Mouse (Mus musculus) myocyte (in vitro differentiated cells): ENCODE measurements around the gene Polr3c.

Experiments
- CEBPB ChIP-seq: IDR thresholded peaks from 2 replicates; pipeline ENCODE4 v1.6.1; 2011; ENCODE audit warnings: mild to moderate bottlenecking, moderate library complexity; ENCODE audit not compliant: poor library complexity, insufficient read depth, severe bottlenecking
- E2F4 ChIP-seq: IDR thresholded peaks from one replicate; pipeline ENCODE4 v1.6.1; 2011; ENCODE audit warnings: mild to moderate bottlenecking, control low read depth, moderate library complexity; ENCODE audit not compliant: insufficient read depth
- MAX ChIP-seq: IDR thresholded peaks from one replicate; pipeline ENCODE4 v1.6.1; 2011; ENCODE audit warnings: low read depth, mild to moderate bottlenecking, control low read depth
- MYOD1 ChIP-seq, 3 experiments: IDR thresholded peaks; one replicate each; pipeline ENCODE4 v1.6.1; 2011; ENCODE audit warnings: control low read depth in 2 of 3, low read depth in 2 of 3, mild to moderate bottlenecking in 2 of 3, moderate library complexity in 1 of 3; ENCODE audit not compliant: insufficient read length in 2 of 3, control insufficient read depth in 1 of 3
- MYOG ChIP-seq, 3 experiments: IDR thresholded peaks; one replicate each; pipeline ENCODE4 v1.6.1; 2011; ENCODE audit warnings: control low read depth in 2 of 3, low read depth in 2 of 3, mild to moderate bottlenecking in 2 of 3; ENCODE audit not compliant: insufficient read length in 2 of 3, control insufficient read depth in 1 of 3, insufficient read depth in 1 of 3
- POLR2A ChIP-seq: IDR thresholded peaks from one replicate; pipeline ENCODE4 v1.6.1; 2011; ENCODE audit warnings: low read depth, mild to moderate bottlenecking, control low read depth, moderate library complexity; ENCODE audit not compliant: insufficient read length
- POLR2AphosphoS2 ChIP-seq: IDR thresholded peaks from one replicate; pipeline ENCODE4 v1.6.1; 2011; ENCODE audit warnings: low read depth, control low read depth; ENCODE audit not compliant: insufficient read length
- REST ChIP-seq: IDR thresholded peaks from one replicate; pipeline ENCODE4 v1.6.1; 2011; ENCODE audit warnings: mild to moderate bottlenecking, control low read depth, moderate library complexity; ENCODE audit not compliant: insufficient read depth, insufficient read length
- TCF3 ChIP-seq: IDR thresholded peaks from one replicate; pipeline ENCODE4 v1.6.1; 2011; ENCODE audit warnings: low read depth, control low read depth; ENCODE audit not compliant: insufficient read length
- USF1 ChIP-seq: IDR thresholded peaks from one replicate; pipeline ENCODE4 v1.6.1; 2011; ENCODE audit warnings: low read depth, mild to moderate bottlenecking, control low read depth, moderate library complexity

- TF ChIP-seq MAX (no peak), POLR2A (no peak), TCF3 (no peak), POLR2AphosphoS2 (no peak), MYOG (IDR thresholded peaks at IDR 0.05; ENCODE audit: control insufficient read depth in 1 of 3, insufficient read depth in 1 of 3, insufficient read length in 2 of 3, low read depth in 2 of 3) (no peak), E2F4 (no peak), CEBPB (no peak), USF1 (no peak), MYOD1 (IDR thresholded peaks at IDR 0.05; ENCODE audit: control insufficient read depth in 1 of 3, insufficient read length in 2 of 3, low read depth in 2 of 3) (no peak), REST (no peak)
These were observed 18.8 kb downstream of the Polr3c start for GRCm38 (mm10) chr3:96708684-96709064.
